Mouse (Mus musculus): ENCODE results near the gene C2cd3. TPM values are rescaled to one million over a fixed set of nuclear protein-coding genes. Genes with fewer than 3 reads are reported as not detected.

Gene C2cd3
- total RNA-seq (2014; rRNA removed; ENCODE audit: low replicate concordance) (6.3 and 29.8 TPM in 2 replicates), polyA plus RNA-seq (2015; fragmentation: Nextera tagmentation; extraction: Ambion mirVana) (5.5 and 6.0 TPM in 2 replicates)

DNA sequence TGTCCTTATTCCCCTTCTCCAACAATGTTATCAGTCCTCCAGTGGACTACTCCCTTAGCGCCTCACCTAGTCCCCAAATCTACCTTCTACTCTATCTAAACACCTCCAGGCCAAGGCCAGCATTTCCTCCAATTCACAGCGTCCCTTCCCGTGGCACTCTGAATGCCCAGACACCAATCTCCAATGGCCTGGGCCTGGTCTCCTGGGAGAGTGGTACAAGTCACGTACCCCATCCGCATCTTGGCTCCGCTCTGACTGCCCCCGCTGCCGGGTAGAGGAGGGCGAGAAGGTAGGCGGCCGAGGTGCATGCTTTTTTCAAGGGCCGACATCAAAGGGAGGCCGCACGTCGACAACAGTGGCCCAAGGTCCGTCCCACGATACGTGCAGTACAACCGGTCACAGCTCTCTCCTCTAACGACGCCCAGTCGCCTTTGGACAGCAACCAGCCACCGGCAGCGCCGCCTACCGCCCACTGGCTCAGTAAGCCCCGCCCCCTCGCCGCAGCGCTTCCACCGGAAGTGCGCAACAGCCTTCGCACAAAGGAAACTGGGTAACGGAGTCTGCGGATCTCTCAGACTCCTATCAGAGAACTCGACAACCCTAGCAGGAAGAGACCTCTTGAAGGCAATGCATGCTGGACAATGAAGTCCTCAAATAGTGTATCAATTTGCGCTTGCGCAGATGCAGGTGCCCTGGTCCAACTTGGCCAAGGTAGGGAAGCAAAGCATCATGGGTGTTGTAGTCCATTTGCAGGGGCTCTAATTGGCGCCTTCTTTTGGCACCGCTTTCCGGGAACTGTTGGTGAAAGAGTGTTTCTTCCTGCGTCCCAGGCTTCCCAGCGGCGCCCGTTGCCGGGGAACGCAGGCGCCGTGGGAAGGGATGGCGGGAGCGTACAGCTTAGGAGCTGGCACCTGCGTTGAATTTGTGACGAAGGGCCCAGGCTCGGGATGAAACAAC is at the start of gene C2cd3, which contains the start of gene Ppme1:
C2cd3 (plus strand) TSS at position 739 of the 957 bp plus-strand sequence.
Ppme1 (minus strand) TSS at position 813 of the 957 bp plus-strand sequence.
- peaks cover 20% of the 10 kb centered on the region for H3K4me1 ChIP-seq (ENCODE audit: control insufficient read depth, insufficient read depth)
- TF ChIP-seq EP300 (IDR thresholded peaks at IDR 0.05; ENCODE audit: low read depth) (peak; percentile 55; the same call in 1 of the 2 replicates), CTCF (IDR thresholded peaks at IDR 0.05; ENCODE audit: low read depth) (peak; percentile 74)
- no peaks in the 10 kb centered on the region for H3K27me3 ChIP-seq (ENCODE audit: control insufficient read depth, insufficient read depth, low read length)
- H3K4me3 ChIP-seq (ENCODE audit: low read depth, low read length) = peak within 1 kb of the TSS; percentile 80
- H3K9ac ChIP-seq (replicated peaks; ENCODE audit: low read depth, low read length) = peak within 1 kb of the TSS; percentile 73
- peaks cover 9% of the 10 kb centered on the region for H3K36me3 ChIP-seq (replicated peaks; ENCODE audit: control insufficient read depth, insufficient read depth, low read length)
- no peaks in the 10 kb centered on the region for H3K9me3 ChIP-seq (replicated peaks; ENCODE audit: control insufficient read depth, low read length)
- under 1% methylated on average over 54 of the region's 54 CpGs for whole genome bisulfite sequencing
- H3K27ac ChIP-seq (ENCODE audit: low read depth) = peak within 1 kb of the TSS; percentile 92
- H3K4me2 ChIP-seq (ENCODE audit: low read depth, low read length) = peak within 1 kb of the TSS; percentile 74
- ATAC-seq (ENCODE audit: insufficient read depth, low read depth) (peak; percentile 96), DNase-seq (ENCODE audit: low spot score) (peak; percentile 100)

DNA sequence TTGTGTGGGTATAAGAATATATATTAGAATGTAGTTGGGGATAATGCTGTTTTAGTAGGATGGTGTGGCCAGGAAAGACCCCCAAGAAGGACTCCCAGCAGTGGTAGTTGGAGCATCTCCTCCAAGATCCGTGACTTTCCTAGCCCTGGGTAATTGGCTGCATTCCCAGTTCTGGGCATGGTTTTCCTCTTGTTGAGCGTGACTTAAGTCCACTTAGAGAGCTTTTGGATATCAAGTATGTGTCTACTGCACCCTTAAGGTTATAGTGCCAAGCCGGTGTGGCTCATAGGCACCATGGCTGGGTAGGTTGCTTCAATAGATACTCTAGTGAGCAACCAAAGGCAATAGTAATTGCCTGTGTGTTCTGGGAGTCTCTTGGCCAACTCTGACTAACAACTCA is 48.3 kb upstream of the C2cd3 start:
- peaks cover 30% of the 10 kb centered on the region for H3K36me3 ChIP-seq (replicated peaks; ENCODE audit: control insufficient read depth, insufficient read depth, low read length)
- H3K9me3 ChIP-seq (replicated peaks; ENCODE audit: control insufficient read depth, low read length) = no peaks in the 10 kb centered on the region
- no peak overlapping the region for H3K4me2 ChIP-seq (ENCODE audit: low read depth, low read length)
- no peaks in the 10 kb centered on the region for H3K4me1 ChIP-seq (ENCODE audit: control insufficient read depth, insufficient read depth)
- TF ChIP-seq CTCF (IDR thresholded peaks at IDR 0.05; ENCODE audit: low read depth) = no peak
- TF ChIP-seq EP300 (IDR thresholded peaks at IDR 0.05; ENCODE audit: low read depth) = no peak
- H3K27ac ChIP-seq (ENCODE audit: low read depth) = no peak overlapping the region
- H3K4me3 ChIP-seq (ENCODE audit: low read depth, low read length) = no peak overlapping the region
- DNase-seq (ENCODE audit: low spot score) = no peak
- ATAC-seq (ENCODE audit: insufficient read depth, low read depth) = no peak
- no peaks in the 10 kb centered on the region for H3K27me3 ChIP-seq (ENCODE audit: control insufficient read depth, insufficient read depth, low read length)
- no peak overlapping the region for H3K9ac ChIP-seq (replicated peaks; ENCODE audit: low read depth, low read length)
- 23% methylated on average over 3 of the region's 3 CpGs for WGBS

DNA sequence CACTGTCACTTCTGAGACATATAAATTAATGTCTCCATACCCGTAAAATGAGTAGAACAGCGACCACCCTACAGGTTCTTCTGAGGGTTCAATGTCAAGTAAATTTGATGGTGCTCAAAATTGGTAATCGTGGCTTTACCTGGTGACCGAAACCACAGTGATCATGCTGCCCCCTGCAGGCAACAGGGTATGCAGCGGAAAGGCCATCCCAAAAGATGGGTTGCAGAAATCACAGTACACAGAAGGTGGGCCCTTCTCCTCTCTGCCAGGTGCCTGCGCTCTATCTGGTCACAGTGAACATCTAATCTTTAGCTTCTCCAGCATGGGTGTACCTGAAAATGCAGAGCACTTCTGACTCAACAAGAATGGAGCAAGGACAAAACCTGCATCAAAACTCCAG is 46.6 kb upstream of the C2cd3 start:
- no peak for ATAC-seq (ENCODE audit: insufficient read depth, low read depth)
- H3K27me3 ChIP-seq (ENCODE audit: control insufficient read depth, insufficient read depth, low read length) = no peaks in the 10 kb centered on the region
- H3K4me1 ChIP-seq (ENCODE audit: control insufficient read depth, insufficient read depth) = no peaks in the 10 kb centered on the region
- no peaks in the 10 kb centered on the region for H3K9me3 ChIP-seq (replicated peaks; ENCODE audit: control insufficient read depth, low read length)
- 73% methylated on average over 6 of the region's 6 CpGs for WGBS
- H3K4me3 ChIP-seq (ENCODE audit: low read depth, low read length) = no peak overlapping the region
- no peak overlapping the region for H3K27ac ChIP-seq (ENCODE audit: low read depth)
- no peak overlapping the region for H3K9ac ChIP-seq (replicated peaks; ENCODE audit: low read depth, low read length)
- peaks cover 39% of the 10 kb centered on the region for H3K36me3 ChIP-seq (replicated peaks; ENCODE audit: control insufficient read depth, insufficient read depth, low read length)
- H3K4me2 ChIP-seq (ENCODE audit: low read depth, low read length) = no peak overlapping the region
- DNase-seq (ENCODE audit: low spot score) = no peak
- TF ChIP-seq EP300 (IDR thresholded peaks at IDR 0.05; ENCODE audit: low read depth) (no peak), CTCF (IDR thresholded peaks at IDR 0.05; ENCODE audit: low read depth) (peak; percentile 79)

- Histone ChIP-seq H3K9me3 (replicated peaks; ENCODE audit: control insufficient read depth, low read length) (no peaks in the 10 kb centered on the region), H3K4me2 (ENCODE audit: low read depth, low read length) (no peak overlapping the region), H3K36me3 (replicated peaks; ENCODE audit: control insufficient read depth, insufficient read depth, low read length) (peaks cover 56% of the 10 kb centered on the region), H3K27ac (ENCODE audit: low read depth) (no peak overlapping the region), H3K9ac (replicated peaks; ENCODE audit: low read depth, low read length) (no peak overlapping the region), H3K4me3 (ENCODE audit: low read depth, low read length) (no peak overlapping the region), H3K4me1 (ENCODE audit: control insufficient read depth, insufficient read depth) (no peaks in the 10 kb centered on the region), H3K27me3 (ENCODE audit: control insufficient read depth, insufficient read depth, low read length) (no peaks in the 10 kb centered on the region)
- TF ChIP-seq EP300 (IDR thresholded peaks at IDR 0.05; ENCODE audit: low read depth) (no peak), CTCF (IDR thresholded peaks at IDR 0.05; ENCODE audit: low read depth) (no peak)
- peak; percentile 51 for ATAC-seq (ENCODE audit: insufficient read depth, low read depth)
- 60% methylated on average over 7 of the region's 7 CpGs for WGBS
- no peak for DNase-seq (ENCODE audit: low spot score)
Observed at GRCm38 (mm10) chr7:100327514-100327913, 44.5 kb upstream of the C2cd3 start.

GRCm38 (mm10) chr7:100328636-100329035 is 43.4 kb upstream of the C2cd3 start:
- ATAC-seq (ENCODE audit: insufficient read depth, low read depth) (no peak), DNase-seq (ENCODE audit: low spot score) (no peak)
- H3K27ac ChIP-seq (ENCODE audit: low read depth) = no peak overlapping the region
- H3K9me3 ChIP-seq (replicated peaks; ENCODE audit: control insufficient read depth, low read length) = no peaks in the 10 kb centered on the region
- TF ChIP-seq CTCF (IDR thresholded peaks at IDR 0.05; ENCODE audit: low read depth) (no peak), EP300 (IDR thresholded peaks at IDR 0.05; ENCODE audit: low read depth) (no peak)
- H3K4me2 ChIP-seq (ENCODE audit: low read depth, low read length) = no peak overlapping the region
- no peaks in the 10 kb centered on the region for H3K4me1 ChIP-seq (ENCODE audit: control insufficient read depth, insufficient read depth)
- no peak overlapping the region for H3K4me3 ChIP-seq (ENCODE audit: low read depth, low read length)
- H3K27me3 ChIP-seq (ENCODE audit: control insufficient read depth, insufficient read depth, low read length) = no peaks in the 10 kb centered on the region
- 75% methylated on average over 4 of the region's 4 CpGs for WGBS
- no peak overlapping the region for H3K9ac ChIP-seq (replicated peaks; ENCODE audit: low read depth, low read length)
- peaks cover 67% of the 10 kb centered on the region for H3K36me3 ChIP-seq (replicated peaks; ENCODE audit: control insufficient read depth, insufficient read depth, low read length)

Data from heart, postnatal 0 days (tissue).